Mouse (Mus musculus): ENCODE measurements around the gene Sgo1.
"Not testable (repeated sequence)": the region's sequence is repeated elsewhere in the genome, so short reads cannot be mapped to it uniquely, and the experiment has no call there.

Gene Sgo1

DNA sequence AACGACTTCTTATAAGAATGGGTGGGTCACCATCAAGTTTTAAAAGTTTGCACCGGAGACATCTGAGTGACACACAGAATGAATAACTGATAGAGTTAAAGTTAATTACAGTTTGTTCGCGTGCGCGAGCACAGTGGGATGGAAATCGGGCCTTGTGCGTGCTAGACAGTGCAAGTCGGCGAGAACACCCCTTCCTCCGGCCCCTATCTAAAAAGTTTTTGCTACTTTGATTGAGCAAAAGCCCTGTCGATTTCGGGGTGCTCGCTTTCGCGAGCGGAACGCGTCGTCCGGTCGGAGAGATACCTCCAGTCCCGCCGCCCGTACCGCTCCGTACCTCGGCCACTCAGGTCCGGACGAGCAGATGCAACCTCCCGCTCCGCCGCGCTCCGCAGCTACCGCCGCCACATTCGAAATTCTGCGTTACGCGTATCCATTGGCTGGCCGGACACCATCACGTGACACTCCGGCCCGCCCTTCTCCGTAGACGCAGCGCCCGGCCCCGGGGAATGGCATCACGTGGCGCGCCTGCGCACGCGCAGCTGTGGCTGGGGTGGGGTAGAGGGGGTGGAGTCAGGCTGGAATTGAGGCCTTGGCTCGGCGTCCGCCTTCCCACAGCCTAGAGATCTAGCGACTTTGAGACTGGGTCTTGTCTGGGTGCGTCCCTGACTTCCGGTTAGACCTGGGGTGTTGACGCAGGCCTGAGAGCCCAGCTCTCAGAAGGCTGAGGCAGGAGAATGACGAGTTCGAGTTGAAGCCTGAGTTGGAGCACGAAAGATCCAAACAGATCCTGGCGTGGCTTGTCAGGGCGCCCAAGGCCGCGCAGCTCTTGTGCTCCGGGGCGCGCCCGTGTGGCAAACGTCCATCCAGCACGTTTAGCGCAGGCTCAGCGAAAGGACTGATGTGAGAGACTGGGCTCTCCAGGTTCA, at the start of gene Sgo1:
Sgo1 (minus strand) TSS at position 457 of the 926 bp plus-strand sequence.
- ChIA-PET CTCF (interaction anchor here in 2 of 4 experiments (0.8 to 1.2 kb wide), 3 partner anchors 10 to 61 kb away, joined by 3 to 4 read pairs (median 3); no protein-coding TSS in a partner anchor), POLR2A (interaction anchor here (0.6 to 2.3 kb wide), 64 partner anchors 8 to 228 kb away, joined by 3 to 25 read pairs (median 4); partner anchors contain the start of gene Efhb (in 1 of the 4))

GRCm38 (mm10) chr17:53718916-53719315, 29.8 kb upstream of the Sgo1 start:
- CTCF ChIA-PET, POLR2A ChIA-PET: not testable (repeated sequence)

- CTCF ChIA-PET = no interaction called here
- POLR2A ChIA-PET = interaction anchor here in 1 of 4 experiments (0.5 kb wide), 1 partner anchor 46 kb away, joined by 6 read pairs; no protein-coding TSS in a partner anchor
These were observed 29.3 kb upstream of the Sgo1 start for GRCm38 (mm10) chr17:53718474-53718873.

- POLR2A ChIA-PET, CTCF ChIA-PET: not testable (repeated sequence)
These were observed 26.0 kb upstream of the Sgo1 start for GRCm38 (mm10) chr17:53715161-53715560.

DNA sequence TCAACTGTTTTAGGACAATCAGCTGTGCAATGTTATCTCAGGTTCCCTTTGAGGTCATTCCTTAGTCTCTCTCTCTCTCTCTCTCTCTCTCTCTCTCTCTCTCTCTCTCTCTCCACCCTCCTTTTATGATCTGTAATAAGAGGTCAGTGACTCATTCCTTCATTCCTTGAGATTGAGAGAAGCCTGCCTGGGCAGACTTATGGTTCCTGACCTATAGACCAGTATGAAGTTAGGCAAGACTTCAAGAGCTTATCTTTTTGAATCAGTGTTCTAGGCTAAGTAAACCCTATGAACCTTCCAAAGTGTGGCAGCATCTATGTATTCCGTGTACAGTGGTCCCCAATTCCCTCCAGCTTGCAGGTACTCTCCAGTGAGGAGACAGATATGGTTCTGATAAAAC, 25.3 kb upstream of the Sgo1 start:
- ChIA-PET CTCF (interaction anchor here in 1 of 4 experiments (0.6 kb wide), 1 partner anchor 246 kb away, joined by 3 read pairs; no protein-coding TSS in a partner anchor), POLR2A (no interaction called here)

- POLR2A ChIA-PET = interaction anchor here in 1 of 4 experiments (1.0 to 1.4 kb wide), 2 partner anchors 8 to 132 kb away, joined by 3 read pairs; partner anchors contain the start of gene Sgo1
- CTCF ChIA-PET = not testable (repeated sequence)
These were observed 8.4 kb upstream of the Sgo1 start for GRCm38 (mm10) chr17:53697521-53697920.

- ChIA-PET POLR2A (interaction anchor here in 1 of 4 experiments (1.0 kb wide), 1 partner anchor 56 kb away, joined by 3 read pairs; no protein-coding TSS in a partner anchor), CTCF (no interaction called here)
These were observed 4.9 kb upstream of the Sgo1 start for GRCm38 (mm10) chr17:53694039-53694438.

DNA sequence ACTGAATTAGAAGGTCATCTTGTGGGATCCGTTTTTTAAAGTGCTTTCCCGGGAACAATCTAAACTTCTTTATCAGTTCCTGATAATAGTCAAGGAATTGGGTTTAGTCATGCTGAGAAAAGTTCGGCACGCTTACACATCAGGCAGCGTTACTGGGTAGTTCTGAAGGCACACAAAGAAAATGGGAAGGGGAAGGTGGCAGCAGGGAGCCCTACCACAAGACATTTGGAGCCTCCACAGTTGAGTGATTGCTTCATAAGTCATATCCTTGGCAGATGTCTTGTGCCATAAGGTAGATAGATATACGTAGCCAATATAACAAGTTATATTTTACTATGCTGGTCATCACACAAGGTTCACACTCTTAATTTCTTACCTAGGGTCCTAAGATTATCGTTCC, 813 bp upstream of the Sgo1 start:
- POLR2A ChIA-PET = interaction anchor here in 3 of 4 experiments (0.9 to 2.3 kb wide), 21 partner anchors 10 to 227 kb away, joined by 3 to 25 read pairs (median 5); partner anchors contain the start of gene Efhb (in 1 of the 3)

DNA sequence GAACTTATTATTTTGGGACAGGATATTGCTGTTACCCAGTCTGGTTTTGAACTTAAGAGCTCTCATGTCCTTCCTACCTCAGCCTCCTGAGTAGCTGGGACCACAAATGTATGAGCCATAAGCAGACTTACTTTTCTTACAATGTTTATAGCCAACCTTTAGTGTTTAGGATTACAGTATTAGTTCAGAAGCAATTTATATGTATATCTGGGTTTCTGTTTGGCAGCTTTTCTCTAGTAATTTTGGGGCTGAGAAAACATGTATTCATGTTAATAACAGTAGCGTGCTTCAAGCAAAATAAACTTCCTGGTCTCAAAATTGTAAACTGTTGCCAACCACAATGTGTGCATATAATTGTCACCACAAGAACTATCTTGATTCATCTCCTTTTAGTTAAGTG, 812 bp downstream of the Sgo1 start:
- ChIA-PET POLR2A (interaction anchor here in 3 of 4 experiments (0.7 to 2.3 kb wide), 19 partner anchors 8 to 227 kb away, joined by 3 to 25 read pairs (median 4); no protein-coding TSS in a partner anchor), CTCF (no interaction called here)

More for the DNA sequence above, 813 bp upstream of the Sgo1 start:
- CTCF ChIA-PET = interaction anchor here in 2 of 4 experiments (0.7 to 1.2 kb wide), 2 partner anchors 11 to 92 kb away, joined by 3 to 4 read pairs; no protein-coding TSS in a partner anchor

- ChIA-PET POLR2A (interaction anchor here in 3 of 4 experiments (1.2 to 4.1 kb wide), 9 partner anchors 9 to 197 kb away, joined by 3 to 25 read pairs (median 5); partner anchors contain the start of gene Sgo1 (in 3 of the 3)), CTCF (interaction anchor here in 3 of 4 experiments (0.6 to 1.0 kb wide), 5 partner anchors 9 to 1990 kb away, joined by 3 to 5 read pairs (median 4); partner anchors contain the start of gene Sgo1 (in 2 of the 3))
These were observed 10.4 kb downstream of the Sgo1 start for GRCm38 (mm10) chr17:53678716-53679115.

DNA sequence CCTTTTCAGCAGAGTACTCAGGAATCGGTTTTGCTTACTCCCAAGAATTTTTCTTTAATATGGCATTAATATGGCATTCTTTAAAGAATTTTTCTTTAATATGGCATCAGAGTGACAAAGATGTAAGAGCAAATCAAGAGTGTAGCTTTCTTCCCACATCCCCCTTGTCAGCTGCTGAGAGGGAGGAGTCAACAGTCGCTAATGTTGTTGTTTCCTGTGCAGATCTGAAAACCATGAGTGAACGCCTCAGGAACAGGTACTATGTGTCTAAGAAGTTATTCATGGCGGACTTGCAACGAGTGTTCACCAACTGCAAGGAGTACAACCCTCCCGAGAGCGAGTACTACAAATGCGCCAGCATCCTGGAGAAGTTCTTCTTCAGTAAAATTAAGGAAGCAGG, 18.7 kb downstream of the Sgo1 start:
- CTCF ChIA-PET = interaction anchor here in 1 of 4 experiments (1.6 kb wide), 1 partner anchor 8 kb away, joined by 5 read pairs; no protein-coding TSS in a partner anchor
- POLR2A ChIA-PET = interaction anchor here in 1 of 4 experiments (6.3 kb wide), 1 partner anchor 13 kb away, joined by 42 read pairs; no protein-coding TSS in a partner anchor

DNA sequence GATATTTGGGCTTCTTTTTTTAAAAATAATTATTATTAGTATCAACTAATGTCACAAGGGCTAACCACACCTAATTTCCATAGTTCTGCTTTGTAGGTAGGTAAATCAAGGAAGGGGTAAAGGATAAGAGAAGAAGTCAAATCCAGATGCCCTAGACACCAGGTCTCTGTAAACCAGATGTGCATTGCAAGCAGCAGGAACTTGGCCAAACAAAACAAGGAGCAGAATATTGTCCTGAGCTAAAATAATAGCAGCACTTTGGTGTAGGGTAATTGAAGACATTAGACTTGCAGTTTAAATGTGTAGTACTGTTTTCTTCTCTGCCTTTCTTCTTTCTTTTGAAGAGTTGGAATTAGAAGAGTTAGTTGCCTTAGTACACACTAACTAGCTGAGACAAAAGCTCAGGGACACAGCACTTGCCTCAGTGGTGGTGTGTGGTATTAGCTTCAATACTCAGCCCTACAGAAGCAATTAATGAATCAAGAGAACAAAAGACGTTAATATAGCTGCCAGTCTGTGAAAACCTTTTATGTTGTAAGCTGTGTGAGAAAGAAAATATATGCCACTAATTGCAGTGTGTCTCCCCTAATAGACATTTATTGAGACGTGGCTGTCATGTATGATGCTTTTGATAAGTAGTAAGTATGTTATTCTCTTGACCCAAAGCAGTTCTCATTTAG, 24.3 kb downstream of the Sgo1 start:
- CTCF ChIA-PET = no interaction called here
- POLR2A ChIA-PET = interaction anchor here in 3 of 4 experiments (0.6 to 1.4 kb wide), 4 partner anchors 10 to 103 kb away, joined by 3 read pairs; partner anchors contain the start of gene Sgo1 (in 1 of the 3)

GRCm38 (mm10) chr17:53664267-53664666, 24.9 kb downstream of the Sgo1 start:
- ChIA-PET CTCF (no interaction called here), POLR2A (interaction anchor here in 2 of 4 experiments (1.3 to 1.4 kb wide), 3 partner anchors 11 to 25 kb away, joined by 3 read pairs; partner anchors contain the start of gene Sgo1 (in 1 of the 2))

- ChIA-PET CTCF (no interaction called here), POLR2A (interaction anchor here in 2 of 4 experiments (0.6 to 1.5 kb wide), 2 partner anchors 16 to 164 kb away, joined by 4 read pairs; no protein-coding TSS in a partner anchor)
These were observed 27.9 kb downstream of the Sgo1 start for GRCm38 (mm10) chr17:53661056-53661840.

GRCm38 (mm10) chr17:53659738-53660137, 29.4 kb downstream of the Sgo1 start:
- POLR2A ChIA-PET = interaction anchor here in 1 of 4 experiments (1.0 to 3.1 kb wide), 2 partner anchors 14 to 26 kb away, joined by 4 to 22 read pairs; no protein-coding TSS in a partner anchor
- CTCF ChIA-PET = no interaction called here

GRCm38 (mm10) chr17:53659230-53659629, 29.9 kb downstream of the Sgo1 start:
- CTCF ChIA-PET = interaction anchor here in 1 of 4 experiments (0.7 kb wide), 1 partner anchor 28 kb away, joined by 3 read pairs; no protein-coding TSS in a partner anchor
- POLR2A ChIA-PET = interaction anchor here in 3 of 4 experiments (0.6 to 3.1 kb wide), 11 partner anchors 8 to 157 kb away, joined by 3 to 22 read pairs (median 4); no protein-coding TSS in a partner anchor

DNA sequence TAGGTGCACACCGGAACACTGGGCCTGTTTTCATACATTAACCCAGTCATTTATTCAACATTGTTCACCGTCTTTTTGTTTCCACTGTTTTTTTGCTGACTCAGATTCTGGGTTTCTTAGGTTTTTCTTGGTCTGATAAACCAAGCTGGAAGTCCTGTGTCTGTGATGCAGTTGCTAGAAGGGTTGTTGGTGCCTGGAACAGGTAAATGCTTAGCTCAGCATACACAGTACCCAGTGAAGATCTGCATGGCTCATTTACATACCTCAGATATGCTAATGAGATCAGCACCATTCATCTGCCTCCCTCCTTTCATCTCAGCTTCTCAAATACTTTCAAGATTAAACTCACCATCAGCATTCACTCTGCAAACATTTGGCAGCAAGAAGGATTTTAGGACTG, 30.5 kb downstream of the Sgo1 start:
- ChIA-PET POLR2A (interaction anchor here in 3 of 4 experiments (0.6 to 3.1 kb wide), 12 partner anchors 9 to 156 kb away, joined by 3 to 22 read pairs (median 4); no protein-coding TSS in a partner anchor), CTCF (interaction anchor here in 1 of 4 experiments (0.7 kb wide), 1 partner anchor 28 kb away, joined by 3 read pairs; no protein-coding TSS in a partner anchor)

Measured in embryonic stem cell, embryonic (primary cell).